Mouse (Mus musculus) G1E (cell line): ENCODE measurements around the gene Timm44.

ENCODE experiments used
- CTCF ChIP-seq: IDR thresholded peaks from 2 replicates; pipeline ENCODE4 v1.5.1; 2012; ENCODE audit warnings: low read depth, low read length, inconsistent platforms, mixed read lengths
- GATA1 ChIP-seq: IDR thresholded peaks from 2 replicates; pipeline ENCODE4 v1.6.1; 2012; ENCODE audit warnings: borderline replicate concordance, low read length, inconsistent platforms, mixed read lengths
- GATA2 ChIP-seq: IDR thresholded peaks from 2 replicates; pipeline ENCODE4 v1.6.1; 2012; ENCODE audit warnings: low read depth, low read length, inconsistent platforms, borderline replicate concordance
- POLR2AphosphoS5 ChIP-seq: IDR thresholded peaks from 2 replicates; pipeline ENCODE4 v1.6.1; 2012; ENCODE audit warnings: low read depth, low read length, inconsistent platforms; ENCODE audit not compliant: insufficient replicate concordance
- TAL1 ChIP-seq: conservative IDR thresholded peaks from 2 replicates; pipeline ENCODE4 v1.6.1; 2012; ENCODE audit warnings: low read depth, low read length, inconsistent platforms, mixed read lengths

DNA sequence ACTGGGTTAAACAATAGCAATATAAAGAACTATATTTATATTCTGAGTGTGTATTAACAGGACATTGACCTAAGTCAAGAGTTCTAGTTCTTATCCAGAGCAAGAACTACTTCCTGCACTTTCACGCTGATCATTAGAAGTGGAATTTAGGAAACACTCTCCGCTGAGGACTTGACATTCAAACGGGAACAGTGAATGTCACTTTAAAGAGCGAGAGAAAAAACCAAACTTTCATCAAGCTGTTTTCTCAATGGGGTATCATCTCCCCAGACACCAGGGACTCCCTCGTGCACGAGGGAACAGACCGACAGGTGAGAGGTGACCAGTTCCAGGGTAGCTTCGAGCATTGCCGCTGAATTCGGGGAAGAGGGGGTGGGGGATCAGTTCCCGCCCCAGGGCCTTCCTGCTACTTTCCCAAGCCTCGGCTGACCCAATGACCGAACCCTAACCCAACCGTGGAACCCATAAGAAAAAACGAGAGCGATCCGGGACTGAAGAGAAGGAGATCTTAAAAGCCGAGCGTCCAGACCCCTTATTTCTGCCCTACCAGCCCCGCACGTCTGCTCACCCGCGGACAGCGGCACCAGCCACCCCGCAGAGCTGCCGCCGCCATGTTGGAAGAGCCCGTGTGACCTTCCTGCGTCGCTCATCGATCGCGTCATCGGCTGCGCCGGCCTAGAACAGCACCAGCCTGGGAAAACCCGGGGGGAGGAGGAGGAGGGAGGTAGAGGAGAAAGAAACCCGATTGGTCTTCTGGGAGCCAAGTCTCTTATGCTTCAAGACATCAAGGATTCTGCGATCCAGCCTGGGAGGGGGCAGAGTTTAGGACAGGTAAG is at the start of gene Timm44:
- TF ChIP-seq TAL1 (no peak), CTCF (no peak), GATA1 (no peak), POLR2AphosphoS5 (no peak), GATA2 (no peak)
